Mouse (Mus musculus) hematopoietic stem cell, adult 5-6 weeks (primary cell): ENCODE results near the gene Ell2. TPM values are rescaled to one million over a fixed set of nuclear protein-coding genes. Genes with fewer than 3 reads are reported as not detected.

Experiments used
- ATAC-seq, 2 experiments: fragments of 125-278 bp in 1 of 2; replicated peaks in 1 of 2; 2 replicates each; pipeline ENCODE4 v1.8.0; 2016 to 2017; ENCODE audit warnings: inconsistent platforms in 2 of 2, mild to moderate bottlenecking in 2 of 2, moderate number of reproducible peaks in 2 of 2, low read depth in 1 of 2, moderate TSS enrichment in 1 of 2; ENCODE audit not compliant: low FRiP score in 2 of 2, poor library complexity in 2 of 2, severe bottlenecking in 2 of 2, insufficient read depth in 1 of 2, low TSS enrichment in 1 of 2
- total RNA-seq: library from RNA; stranded (forward); fragments of 172-1452, 232-1000 nt; gene quantifications from 2 replicates; pipeline ENCODE4 v1.2.3, GENCODE M21; 2017

The Ell2 gene
- total RNA-seq, 1 experiment from 2014 or later = 30.9 TPM

DNA sequence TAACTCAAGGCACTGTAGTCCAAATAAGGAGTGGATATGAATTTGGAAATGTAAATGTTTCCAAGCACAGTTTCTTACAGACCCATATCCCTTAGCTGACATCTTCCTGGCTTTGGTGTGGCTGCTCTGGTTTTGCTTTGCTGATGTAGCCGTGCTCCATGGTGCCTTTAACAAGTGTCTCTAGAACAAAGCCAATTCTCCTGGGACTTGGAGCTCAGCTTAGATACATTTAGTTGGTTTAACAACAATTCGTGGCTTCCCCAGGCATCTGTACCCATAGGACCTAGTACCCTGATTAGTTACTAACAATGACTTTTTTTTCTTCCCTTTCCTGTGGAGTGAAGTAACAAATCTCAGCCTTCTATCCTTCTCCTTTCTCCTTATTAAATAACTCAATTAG is 44.2 kb downstream of the Ell2 start:
- no peak for ATAC-seq

DNA sequence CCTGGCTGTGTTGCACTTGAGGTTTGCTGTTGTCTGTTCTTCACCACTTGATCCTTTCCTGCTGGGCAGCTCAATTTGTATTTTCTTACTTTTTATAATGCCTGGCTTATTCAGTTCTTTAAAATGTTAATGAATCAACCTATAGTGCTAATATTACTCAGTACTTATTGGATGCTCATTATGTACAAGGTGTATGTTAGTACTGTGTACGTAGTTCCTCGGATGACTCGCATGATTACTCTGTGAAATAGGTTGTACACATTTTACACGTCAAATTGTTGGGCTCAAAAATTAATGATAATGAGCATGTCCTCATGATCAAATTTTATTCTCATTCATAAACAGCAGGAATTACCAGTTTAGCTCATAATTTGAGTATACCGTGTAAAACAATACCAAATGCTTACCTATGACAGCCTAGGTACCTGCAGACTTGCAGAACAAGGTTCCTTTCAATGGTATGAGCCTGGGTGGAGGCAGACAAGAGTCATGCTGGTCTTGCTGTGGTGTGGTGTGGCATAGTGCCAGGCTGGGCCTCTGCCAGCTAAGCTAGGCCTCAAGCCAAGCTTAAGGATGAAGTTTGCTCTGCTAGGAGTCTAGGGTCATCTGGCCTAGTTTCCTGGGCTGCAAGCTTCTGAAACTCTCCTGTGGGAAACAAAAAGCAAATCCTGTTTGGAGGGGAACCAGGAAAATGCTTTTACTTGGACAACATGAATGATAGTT is 45.8 kb downstream of the Ell2 start:
- peak; percentile 98 to 99 for ATAC-seq

DNA sequence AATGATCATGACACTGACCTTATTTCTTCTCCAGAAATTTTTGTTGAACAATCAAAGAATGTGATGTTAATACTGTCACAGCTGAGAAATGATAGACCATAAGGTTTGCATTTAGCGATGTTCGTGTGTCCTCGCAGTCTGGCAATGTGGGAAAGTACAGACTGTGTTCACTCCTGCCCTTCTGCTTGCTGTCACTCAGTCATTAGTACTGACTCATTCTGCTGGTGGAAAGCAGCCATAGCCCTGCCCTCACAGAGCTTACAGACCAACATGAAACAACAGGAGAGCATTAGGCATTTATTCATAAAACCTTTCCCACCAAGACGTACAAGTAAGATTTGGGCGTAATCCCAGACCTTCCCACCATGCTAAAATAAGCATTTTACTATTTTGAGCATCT is 47.8 kb downstream of the Ell2 start:
- ATAC-seq = no peak

DNA sequence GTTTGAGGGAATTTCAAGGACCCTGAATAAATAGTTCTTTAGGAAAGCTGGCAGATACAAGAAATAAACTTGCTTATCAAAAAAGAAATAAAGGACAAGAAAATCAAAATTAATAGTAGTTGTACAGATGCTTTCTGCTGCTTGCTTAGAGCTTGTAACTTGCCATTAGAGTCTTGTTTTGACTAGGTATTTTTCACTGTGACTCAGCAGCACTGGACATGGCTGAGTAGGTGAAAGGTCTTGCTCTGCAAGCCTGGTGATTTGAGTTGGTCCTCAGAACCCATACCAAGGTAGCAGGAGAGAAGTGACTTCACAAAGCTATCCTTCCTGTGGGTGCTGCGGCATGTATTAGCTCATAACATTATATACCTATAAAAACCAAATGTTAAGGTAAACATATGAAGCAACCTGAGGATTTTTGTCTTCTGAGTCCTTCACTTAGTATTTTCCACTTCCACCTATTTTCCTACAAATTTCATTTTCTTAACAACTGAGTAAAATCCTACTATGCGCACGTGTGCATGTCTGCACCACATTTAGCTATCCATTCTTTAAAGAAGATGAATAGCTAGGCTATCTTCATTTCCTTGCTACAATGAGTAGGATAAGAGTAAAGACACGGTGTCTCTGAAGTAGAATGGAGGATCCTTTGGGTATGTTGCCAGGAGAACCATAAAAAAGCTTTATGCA is 54.4 kb downstream of the Ell2 start:
- ATAC-seq = no peak

DNA sequence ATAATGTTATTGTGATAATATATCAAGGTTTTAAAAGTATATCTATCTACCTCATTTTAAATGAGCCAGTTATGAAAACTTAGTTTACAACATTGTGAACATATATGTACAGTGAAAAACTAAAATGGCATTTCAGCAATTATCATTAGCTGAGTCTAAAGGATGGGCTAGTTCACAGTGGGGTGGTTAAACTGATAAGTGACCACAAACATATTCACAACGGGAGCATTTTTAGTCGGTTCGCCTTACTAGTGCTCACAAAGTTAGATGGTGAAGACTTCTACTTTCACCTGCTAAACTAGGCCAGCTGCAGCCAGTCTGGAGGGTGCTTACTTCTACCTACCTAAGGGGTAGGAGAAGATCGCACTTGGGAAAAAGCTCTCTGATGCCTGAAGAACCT is 56.2 kb downstream of the Ell2 start:
- ATAC-seq = no peak

DNA sequence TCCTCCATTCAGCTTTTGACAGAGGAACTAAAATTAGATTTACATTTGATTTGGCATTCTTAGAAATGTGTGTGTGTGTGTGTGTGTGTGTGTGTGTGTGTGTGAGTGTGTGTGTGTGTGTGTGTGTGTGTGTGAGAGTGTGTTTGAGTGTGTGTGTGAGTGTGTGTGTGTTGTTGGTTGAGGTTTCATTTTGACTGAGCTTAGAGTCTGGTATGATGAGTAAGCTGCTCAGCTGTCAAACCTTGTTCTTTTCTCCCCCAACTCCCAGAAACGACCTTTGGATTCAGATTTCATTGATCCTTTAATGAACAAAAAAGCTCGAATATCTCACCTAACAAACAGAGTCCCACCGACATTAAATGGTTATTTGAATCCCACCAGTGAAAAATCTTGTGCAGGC is 56.7 kb downstream of the Ell2 start:
- ATAC-seq = no peak

DNA sequence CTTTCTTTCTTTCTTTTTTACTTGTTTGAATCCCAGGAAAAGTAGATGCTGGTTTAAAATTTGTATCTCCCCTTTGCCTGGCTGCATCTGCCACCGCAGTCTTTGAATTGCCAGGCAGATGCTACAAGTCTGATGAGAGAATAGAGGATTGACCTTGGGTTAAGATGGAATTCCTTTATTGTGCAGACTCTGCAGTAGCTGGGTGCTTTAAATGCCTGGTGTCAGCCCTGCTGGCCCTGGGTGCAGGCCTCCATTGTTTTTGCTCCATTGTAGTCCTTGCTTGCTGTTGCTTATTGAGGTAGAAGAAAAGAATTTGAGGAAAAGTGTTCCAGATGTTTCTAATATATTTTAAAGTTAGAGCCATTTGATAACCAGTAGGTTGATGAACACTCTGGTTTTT is 59.2 kb downstream of the Ell2 start:
- no peak for ATAC-seq

DNA sequence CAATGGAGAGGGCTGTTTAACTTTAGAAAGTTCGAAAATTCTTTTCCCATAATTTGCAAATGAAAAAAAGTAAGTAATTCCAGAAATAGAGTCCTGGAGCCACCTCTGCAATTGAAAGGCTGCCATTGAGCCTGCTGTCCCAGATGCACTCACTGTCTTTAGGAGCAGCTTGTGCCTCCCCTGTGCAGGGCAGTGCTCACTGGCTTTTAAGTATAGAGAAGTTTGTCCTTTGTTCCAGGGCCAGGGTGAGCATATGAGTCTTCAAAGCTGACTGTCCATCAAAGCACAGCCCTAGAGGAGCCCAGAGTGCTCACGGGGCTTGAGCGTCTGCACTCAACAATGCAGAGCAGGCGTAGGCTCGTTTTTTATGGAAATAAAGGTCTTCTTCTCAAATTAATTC is 59.7 kb downstream of the Ell2 start:
- ATAC-seq = no peak

DNA sequence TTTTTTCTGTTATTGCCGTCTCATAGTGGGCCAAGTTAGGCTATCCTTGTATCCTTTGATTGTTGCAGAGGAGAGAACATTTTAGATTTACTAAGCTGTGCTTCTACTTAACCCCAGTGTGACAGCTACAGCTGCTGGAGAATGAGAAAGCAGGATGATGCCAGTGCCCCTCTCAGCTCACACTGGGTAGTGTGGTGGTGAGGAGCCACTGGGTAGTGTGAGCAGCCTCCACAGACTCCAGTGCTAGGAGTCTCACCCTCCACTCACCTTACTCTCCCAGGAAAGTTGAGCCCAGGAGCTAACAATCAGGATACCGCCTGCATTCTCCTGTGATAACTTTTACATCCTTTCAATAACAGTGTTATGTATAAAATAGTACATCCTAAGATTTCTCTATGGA is 60.4 kb downstream of the Ell2 start:
- no peak for ATAC-seq

DNA sequence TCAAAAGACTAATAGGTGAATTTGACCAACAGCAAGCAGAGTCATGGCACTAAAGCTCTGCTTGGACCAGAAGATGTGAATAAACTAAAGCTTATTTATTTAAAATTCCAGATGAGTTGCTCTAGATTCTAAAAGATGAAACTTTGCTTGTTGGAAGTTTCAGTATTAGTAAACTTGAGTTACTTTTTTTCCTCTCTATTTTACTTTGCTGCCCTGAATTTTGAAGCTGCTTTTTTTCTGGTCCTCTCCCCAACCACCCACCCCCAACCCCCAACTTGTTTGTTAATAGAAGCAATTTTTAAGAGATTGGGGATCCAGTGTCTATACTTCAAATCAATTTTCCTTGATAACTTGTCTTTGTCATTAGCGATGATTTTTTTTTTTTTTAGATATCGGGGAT is 64.2 kb downstream of the Ell2 start:
- no peak for ATAC-seq

DNA sequence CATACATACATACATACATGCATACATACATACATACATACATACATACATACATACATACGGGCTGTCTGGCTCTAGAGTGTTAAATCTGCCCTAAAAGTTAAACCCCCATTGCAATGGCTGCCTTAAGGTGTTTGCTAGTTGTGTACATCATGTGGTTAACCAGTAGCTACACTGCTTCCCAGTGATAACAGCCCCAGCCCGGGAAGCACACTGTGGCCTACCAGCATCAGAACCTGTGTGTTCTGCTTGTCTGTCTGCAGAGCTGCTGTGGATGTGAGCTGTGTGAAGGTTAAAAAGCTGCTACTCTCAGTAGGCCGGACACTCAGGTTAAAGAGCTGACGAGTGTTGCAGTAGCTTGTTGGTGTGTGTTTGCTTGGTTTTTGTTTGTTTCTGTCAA is 64.8 kb downstream of the Ell2 start:
- ATAC-seq = peak; percentile 62 to 67; a peak in 3 of 4 replicates

DNA sequence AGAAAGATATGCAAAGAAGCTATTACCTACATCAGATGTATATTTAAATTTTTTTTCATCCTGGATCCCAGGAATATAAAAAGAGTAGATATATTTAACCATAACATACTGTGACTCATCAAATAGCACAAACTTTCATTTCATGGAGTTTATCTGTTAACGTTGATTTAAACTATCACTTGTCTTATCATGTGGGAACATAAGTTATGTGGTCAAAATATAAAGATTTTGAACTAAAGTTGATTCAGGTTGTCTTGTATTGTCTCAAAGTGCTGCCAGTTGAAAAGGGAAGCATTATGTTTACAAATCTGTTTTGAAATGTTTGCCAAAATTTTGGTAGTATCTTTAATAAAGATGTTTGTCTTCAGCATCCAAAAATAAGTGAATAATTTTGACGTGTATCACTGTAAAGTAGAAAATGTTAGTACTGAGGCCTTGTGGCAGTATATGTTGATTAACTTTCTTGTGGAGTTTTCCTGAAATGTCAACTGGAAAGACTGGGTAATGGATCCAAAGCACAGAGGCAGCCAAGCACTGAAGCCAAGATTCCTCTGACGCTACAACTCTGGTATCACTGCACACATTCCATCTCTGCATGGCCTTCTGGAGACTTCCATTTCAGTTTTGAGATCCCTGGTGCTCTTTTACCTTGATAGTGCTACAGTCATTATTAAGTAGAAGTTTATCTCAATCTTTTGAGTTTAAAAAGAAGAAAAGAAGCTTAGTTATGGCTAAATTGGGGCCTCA is 65.6 kb downstream of the Ell2 start:
- ATAC-seq = no peak

DNA sequence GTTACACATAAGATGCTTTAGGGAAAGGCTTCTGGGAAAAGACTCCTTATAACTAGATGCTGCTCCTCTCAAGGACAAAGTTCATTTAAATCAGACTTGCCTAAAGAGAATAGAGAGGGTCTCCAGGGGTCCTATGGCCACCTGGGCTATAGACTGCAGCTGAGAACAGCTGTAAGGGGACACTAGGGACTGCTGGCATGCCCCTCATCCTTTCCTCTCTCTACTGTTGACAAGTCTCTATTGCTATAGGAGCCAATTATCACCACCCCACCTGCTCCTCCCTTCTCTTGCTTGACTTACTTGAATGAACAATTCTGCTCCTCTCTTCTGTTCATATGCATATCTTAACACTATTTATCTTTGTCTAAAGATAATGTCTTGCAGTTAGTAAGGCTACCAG is 69.4 kb downstream of the Ell2 start:
- no peak for ATAC-seq

DNA sequence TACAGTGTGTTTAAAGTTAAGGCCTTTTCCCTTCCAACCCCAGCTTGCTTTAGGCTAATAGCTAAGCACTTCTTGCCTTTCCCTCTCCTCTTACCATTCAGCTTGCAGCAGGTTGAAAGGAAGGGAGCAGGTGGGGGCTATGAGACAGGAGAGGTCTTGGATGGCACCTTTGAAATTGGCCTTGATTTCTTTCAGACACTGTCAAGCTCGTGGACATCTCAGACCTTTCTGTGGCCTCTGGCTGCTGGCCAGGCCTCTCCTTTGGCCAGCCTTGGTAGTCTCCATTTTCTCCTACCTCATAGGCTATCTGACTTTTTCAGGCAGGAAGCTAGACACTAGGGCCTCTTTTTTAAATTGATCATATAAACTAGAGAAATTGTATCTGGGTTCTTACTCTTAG is 70.1 kb downstream of the Ell2 start:
- no peak for ATAC-seq

DNA sequence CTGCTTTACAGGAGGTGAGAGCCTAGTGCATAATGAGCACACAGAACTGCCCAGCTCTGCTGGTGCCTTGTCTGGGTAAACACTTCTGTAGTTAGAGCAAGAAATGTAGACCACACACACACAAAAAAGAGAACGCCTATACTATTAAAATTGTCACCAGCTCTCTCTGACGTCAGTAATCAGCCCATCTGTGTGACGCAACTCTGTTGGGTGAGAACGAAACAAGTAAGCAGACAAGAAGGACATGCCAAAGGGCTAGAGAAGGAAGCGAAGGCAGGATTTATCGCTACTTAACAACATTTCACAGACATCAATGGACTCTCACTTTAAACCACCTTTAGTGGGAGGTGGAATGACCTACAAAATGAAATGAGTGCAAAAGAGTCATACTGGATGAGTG is 71.6 kb downstream of the Ell2 start:
- ATAC-seq = no peak

DNA sequence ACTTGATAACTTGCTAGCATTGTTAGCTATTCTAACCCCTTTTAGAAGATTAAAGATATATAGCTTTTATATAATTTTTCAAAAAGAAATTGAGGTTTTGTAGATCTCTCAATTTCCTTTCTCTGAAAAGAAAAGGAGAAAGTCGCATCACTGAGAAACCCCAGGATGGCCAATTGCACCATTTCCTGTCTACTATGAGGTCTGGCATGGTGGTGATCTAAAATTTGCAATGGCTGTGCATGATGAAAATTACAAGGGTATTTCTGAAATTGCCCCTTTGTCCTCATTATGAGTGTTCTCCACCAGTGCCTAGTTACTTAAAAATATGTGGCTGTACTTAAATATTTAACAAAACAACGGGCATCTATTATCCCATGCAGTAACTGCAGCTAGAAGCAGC is 72.6 kb downstream of the Ell2 start:
- ATAC-seq = peak in 1 of 2 experiments; percentile 41; a peak in 1 of 4 replicates

DNA sequence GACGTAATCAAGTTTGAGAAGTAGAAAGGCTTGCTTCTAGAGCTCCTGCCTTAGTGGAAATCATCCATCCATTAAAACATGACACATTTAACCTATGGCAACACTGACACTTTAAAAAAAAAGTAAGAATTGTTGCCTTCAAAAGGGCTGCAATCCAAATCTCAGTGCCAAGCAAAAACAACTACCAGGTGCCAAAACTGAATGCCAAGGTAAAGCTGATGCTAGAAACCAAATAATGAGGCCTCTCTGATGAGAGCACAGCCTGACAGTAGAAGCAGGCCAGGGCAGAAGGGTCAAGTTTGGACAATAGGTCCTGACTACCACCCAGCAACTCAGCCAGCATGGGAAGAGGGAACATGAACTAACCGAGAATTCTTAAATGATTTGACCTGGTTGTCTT is 73.5 kb downstream of the Ell2 start:
- ATAC-seq = no peak

DNA sequence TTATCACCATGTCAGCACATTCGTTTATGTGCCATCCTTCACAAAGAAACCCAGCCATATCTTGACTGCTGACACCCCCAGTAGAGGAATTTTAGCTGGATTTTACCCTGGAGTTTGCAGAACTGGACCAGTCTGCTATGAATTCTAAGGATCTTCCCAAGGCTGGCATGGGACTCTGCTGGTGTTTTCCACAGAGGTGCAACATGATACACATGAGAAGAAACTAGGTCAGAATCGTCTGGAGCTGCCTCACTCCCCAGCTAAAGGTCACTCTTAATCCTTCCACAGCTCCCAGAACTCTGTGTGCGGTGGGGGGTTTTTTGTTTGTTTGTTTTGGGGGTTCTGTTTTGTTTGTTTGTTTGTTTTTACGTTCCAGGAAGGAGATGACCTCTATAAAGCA is 79.2 kb downstream of the Ell2 start:
- ATAC-seq = no peak
